Mouse (Mus musculus) brain, embryonic 14.5 days (tissue): ENCODE measurements around the gene Diaph3.

Experiments
- CTCF ChIP-seq: fragments of 200-500 bp; IDR thresholded peaks from 2 replicates; pipeline ENCODE4 v1.5.1; 2012; ENCODE audit warnings: inconsistent platforms, mild to moderate bottlenecking, moderate library complexity, borderline replicate concordance; ENCODE audit not compliant: insufficient read depth, insufficient read length; ENCODE audit errors: extremely low read depth
- POLR2A ChIP-seq: fragments of 200-500 bp; IDR thresholded peaks from 2 replicates; pipeline ENCODE4 v1.6.1; 2012; ENCODE audit warnings: mild to moderate bottlenecking, inconsistent platforms, borderline replicate concordance; ENCODE audit not compliant: poor library complexity, insufficient read depth, insufficient read length, severe bottlenecking; ENCODE audit errors: extremely low read depth

- TF ChIP-seq CTCF (no peak), POLR2A (no peak)
Measured at GRCm38 (mm10) chr14:87110634-87111033, 30.4 kb downstream of the Diaph3 start.
